Mouse (Mus musculus): Measurements from ENCODE around the gene Gm20716. TPM values are rescaled to one million over a fixed set of nuclear protein-coding genes. Genes with fewer than 3 reads are reported as not detected.

Gm20716 gene
- polyA plus RNA-seq, 1 experiment = 3.6 TPM

Other genes starting within 250 kb of the Gm20716 start
- 1.9 and 3.3 TPM in 2 replicates for gene Ripor3, start 219.7 kb downstream of the Gm20716 start, polyA plus RNA-seq (2012; rRNA removed)
- gene Pard6b, start 149.4 kb downstream of the Gm20716 start, polyA plus RNA-seq (2012; rRNA removed) = 16.5 and 24.8 TPM in 2 replicates
- 10.5 and 15.0 TPM in 2 replicates for gene Adnp, start 23.3 kb downstream of the Gm20716 start, polyA plus RNA-seq (2012; rRNA removed)
- 14.8 and 19.9 TPM in 2 replicates for gene Dpm1, start 227 bp upstream of the Gm20716 start, polyA plus RNA-seq (2012; rRNA removed)
- gene Mocs3, start 258 bp upstream of the Gm20716 start, polyA plus RNA-seq (2012; rRNA removed) = 8.1 and 11.4 TPM in 2 replicates
- gene Kcng1, start 51.4 kb upstream of the Gm20716 start, polyA plus RNA-seq (2012; rRNA removed) = 0.35 and 0.58 TPM in 2 replicates

Data from large intestine, adult 2 months (tissue).